Mouse (Mus musculus): ENCODE data around the gene C530008M17Rik. TPM values are rescaled to one million over a fixed set of nuclear protein-coding genes. Genes with fewer than 3 reads are reported as not detected.

The C530008M17Rik gene
- polyA plus RNA-seq, 1 experiment from 2014 or later = 18.4 TPM

DNA sequence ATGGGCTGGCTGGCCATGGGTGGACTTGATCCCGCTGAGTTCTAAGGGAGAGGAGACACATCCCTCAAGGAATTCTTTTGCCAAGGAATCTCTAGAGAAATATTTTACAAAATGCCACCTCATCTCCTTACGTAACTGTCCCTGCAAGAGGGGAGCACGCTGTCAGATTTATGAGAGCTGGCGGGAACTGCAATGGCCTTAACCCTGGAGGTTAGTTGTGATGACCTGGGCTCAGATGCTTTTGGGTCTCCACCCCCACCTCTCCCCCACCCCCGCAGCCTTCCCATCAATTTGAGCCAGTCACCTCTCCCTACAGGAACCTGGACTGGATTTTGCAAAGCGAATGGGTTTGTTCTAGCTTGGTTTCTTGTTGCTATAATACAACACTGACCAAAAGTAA is 190.8 kb downstream of the C530008M17Rik start:
- Histone ChIP-seq H3K4me2 (ENCODE audit: low read depth, severe bottlenecking) (no peak overlapping the region), H3K9ac (ENCODE audit: low read length) (no peak overlapping the region), H3K27me3 (ENCODE audit: control insufficient read depth, insufficient read depth, low read length) (no peaks in the 10 kb centered on the region), H3K36me3 (ENCODE audit: control insufficient read depth, insufficient read depth, low read length) (no peaks in the 10 kb centered on the region), H3K4me1 (ENCODE audit: control insufficient read depth, insufficient read depth, low read length) (no peaks in the 10 kb centered on the region), H3K4me3 (ENCODE audit: low read depth, low read length) (no peak overlapping the region), H3K9me3 (ENCODE audit: control insufficient read depth, low read length) (no peaks in the 10 kb centered on the region), H3K27ac (replicated peaks; ENCODE audit: low read depth, low read length) (no peak overlapping the region)
- DNase-seq (ENCODE audit: low spot score) (no peak), ATAC-seq (ENCODE audit: insufficient number of reproducible peaks, low FRiP score, low TSS enrichment, low read depth) (no peak)
- WGBS = 79% methylated on average over 6 of the region's 6 CpGs

DNA sequence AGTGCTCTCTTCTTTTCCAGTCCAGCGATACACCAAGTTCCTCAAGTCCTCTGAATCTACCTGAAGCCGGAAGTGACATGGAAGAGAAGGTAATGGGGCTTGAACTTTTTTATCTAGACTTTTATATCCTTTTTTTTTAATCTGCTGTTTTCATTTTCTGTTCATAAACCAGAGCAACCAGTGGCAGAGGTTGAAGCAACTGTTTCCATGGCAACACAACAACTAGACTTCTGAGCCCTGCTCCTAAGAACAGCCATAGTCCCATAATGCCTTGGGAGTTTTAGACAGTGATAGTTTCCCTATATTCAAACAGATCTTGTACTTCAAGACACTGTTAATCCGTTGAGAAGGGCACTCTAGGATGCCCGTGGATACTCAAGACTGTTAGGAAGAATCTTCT is 195.0 kb downstream of the C530008M17Rik start:
- no peak overlapping the region for H3K27ac ChIP-seq (replicated peaks; ENCODE audit: low read depth, low read length)
- H3K4me2 ChIP-seq (ENCODE audit: low read depth, severe bottlenecking) = no peak overlapping the region; the same call in 1 of the 2 replicates
- no peak overlapping the region for H3K4me3 ChIP-seq (ENCODE audit: low read depth, low read length)
- peaks cover 12% of the 10 kb centered on the region for H3K27me3 ChIP-seq (ENCODE audit: control insufficient read depth, insufficient read depth, low read length)
- no peaks in the 10 kb centered on the region for H3K36me3 ChIP-seq (ENCODE audit: control insufficient read depth, insufficient read depth, low read length)
- no peak for ATAC-seq (ENCODE audit: insufficient number of reproducible peaks, low FRiP score, low TSS enrichment, low read depth)
- H3K9ac ChIP-seq (ENCODE audit: low read length) = no peak overlapping the region
- H3K9me3 ChIP-seq (ENCODE audit: control insufficient read depth, low read length) = no peaks in the 10 kb centered on the region
- DNase-seq (ENCODE audit: low spot score) = no peak
- 78% methylated on average over 4 of the region's 4 CpGs for WGBS
- no peaks in the 10 kb centered on the region for H3K4me1 ChIP-seq (ENCODE audit: control insufficient read depth, insufficient read depth, low read length)

DNA sequence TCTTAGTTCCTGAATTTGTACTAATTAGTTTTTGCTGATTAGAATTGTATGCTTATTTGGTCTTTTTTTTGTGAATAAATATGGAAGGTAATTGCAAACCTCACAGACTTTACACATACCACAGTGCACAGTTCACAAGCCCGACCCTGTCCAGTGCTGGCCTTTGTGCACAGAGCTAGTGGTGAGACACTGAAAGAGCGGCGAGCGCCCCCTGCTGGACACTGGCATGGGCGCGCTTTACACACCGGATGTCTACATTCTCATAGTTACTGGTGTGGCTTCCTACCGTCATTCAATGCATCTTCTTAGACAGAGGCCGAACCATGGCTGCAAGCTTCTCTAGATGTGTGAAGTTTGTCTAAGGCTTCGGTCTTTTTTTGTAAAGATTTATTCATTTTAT is 197.2 kb downstream of the C530008M17Rik start:
- Histone ChIP-seq H3K9ac (ENCODE audit: low read length) (no peak overlapping the region), H3K9me3 (ENCODE audit: control insufficient read depth, low read length) (peaks cover 4% of the 10 kb centered on the region; the same call in 1 of the 2 replicates), H3K4me2 (ENCODE audit: low read depth, severe bottlenecking) (no peak overlapping the region), H3K4me1 (ENCODE audit: control insufficient read depth, insufficient read depth, low read length) (peaks cover 3% of the 10 kb centered on the region; the same call in 1 of the 2 replicates), H3K36me3 (ENCODE audit: control insufficient read depth, insufficient read depth, low read length) (no peaks in the 10 kb centered on the region), H3K27me3 (ENCODE audit: control insufficient read depth, insufficient read depth, low read length) (peaks cover 29% of the 10 kb centered on the region), H3K27ac (replicated peaks; ENCODE audit: low read depth, low read length) (no peak overlapping the region), H3K4me3 (ENCODE audit: low read depth, low read length) (no peak overlapping the region)
- peak; percentile 68; the same call in 1 of the 2 replicates for ATAC-seq (ENCODE audit: insufficient number of reproducible peaks, low FRiP score, low TSS enrichment, low read depth)
- peak; percentile 92 for DNase-seq (ENCODE audit: low spot score)
- WGBS = 20% methylated on average over 10 of the region's 10 CpGs

DNA sequence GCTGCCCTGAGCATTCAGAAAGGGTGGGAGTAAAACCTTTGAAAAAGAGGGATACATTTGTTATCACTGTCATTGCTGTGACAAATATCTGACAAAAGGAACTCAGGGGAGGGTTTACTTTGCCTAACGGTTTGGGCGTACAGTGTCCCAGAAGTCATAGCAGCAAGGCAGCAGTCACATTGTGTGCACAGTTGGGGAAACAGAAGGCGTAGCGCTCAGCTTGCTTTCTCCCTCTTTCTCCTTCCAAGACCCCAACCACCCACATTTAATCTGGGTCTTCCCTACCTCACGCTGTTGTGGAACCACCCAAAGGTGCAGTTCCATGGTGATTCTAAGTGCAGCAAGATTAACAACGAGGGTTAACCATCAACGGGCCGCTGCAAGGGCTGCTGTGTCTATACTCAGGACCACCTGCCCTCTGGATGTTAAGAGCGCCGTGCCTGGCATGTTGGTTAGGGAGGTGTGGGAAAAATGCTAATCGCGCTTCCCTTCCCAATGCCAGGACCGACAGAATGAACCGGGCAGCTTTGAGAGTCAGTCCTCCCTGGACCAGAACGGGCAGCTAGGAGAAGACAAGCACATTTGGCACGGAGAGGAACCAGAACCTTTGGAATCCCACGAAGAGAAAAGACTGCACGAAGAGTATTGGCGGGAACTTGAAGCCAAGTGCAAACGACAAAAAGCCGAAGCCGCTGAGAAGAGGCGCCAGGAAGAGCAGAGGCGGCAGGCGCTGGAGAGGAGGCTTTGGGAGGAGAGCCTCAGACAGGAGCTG is 199.7 kb downstream of the C530008M17Rik start:
- H3K4me1 ChIP-seq (ENCODE audit: control insufficient read depth, insufficient read depth, low read length) = peaks cover 3% of the 10 kb centered on the region; the same call in 1 of the 2 replicates
- 20% methylated on average over 25 of the region's 25 CpGs for WGBS
- DNase-seq (ENCODE audit: low spot score) (no peak), ATAC-seq (ENCODE audit: insufficient number of reproducible peaks, low FRiP score, low TSS enrichment, low read depth) (no peak)
- no peak overlapping the region for H3K9ac ChIP-seq (ENCODE audit: low read length)
- H3K4me2 ChIP-seq (ENCODE audit: low read depth, severe bottlenecking) = peak overlapping the region; percentile 10; the same call in 1 of the 2 replicates
- H3K4me3 ChIP-seq (ENCODE audit: low read depth, low read length) = peak overlapping the region; percentile 28; the same call in 1 of the 2 replicates
- H3K27ac ChIP-seq (replicated peaks; ENCODE audit: low read depth, low read length) = no peak overlapping the region
- H3K9me3 ChIP-seq (ENCODE audit: control insufficient read depth, low read length) = peaks cover 4% of the 10 kb centered on the region; the same call in 1 of the 2 replicates
- H3K36me3 ChIP-seq (ENCODE audit: control insufficient read depth, insufficient read depth, low read length) = no peaks in the 10 kb centered on the region
- peaks cover 29% of the 10 kb centered on the region for H3K27me3 ChIP-seq (ENCODE audit: control insufficient read depth, insufficient read depth, low read length)

DNA sequence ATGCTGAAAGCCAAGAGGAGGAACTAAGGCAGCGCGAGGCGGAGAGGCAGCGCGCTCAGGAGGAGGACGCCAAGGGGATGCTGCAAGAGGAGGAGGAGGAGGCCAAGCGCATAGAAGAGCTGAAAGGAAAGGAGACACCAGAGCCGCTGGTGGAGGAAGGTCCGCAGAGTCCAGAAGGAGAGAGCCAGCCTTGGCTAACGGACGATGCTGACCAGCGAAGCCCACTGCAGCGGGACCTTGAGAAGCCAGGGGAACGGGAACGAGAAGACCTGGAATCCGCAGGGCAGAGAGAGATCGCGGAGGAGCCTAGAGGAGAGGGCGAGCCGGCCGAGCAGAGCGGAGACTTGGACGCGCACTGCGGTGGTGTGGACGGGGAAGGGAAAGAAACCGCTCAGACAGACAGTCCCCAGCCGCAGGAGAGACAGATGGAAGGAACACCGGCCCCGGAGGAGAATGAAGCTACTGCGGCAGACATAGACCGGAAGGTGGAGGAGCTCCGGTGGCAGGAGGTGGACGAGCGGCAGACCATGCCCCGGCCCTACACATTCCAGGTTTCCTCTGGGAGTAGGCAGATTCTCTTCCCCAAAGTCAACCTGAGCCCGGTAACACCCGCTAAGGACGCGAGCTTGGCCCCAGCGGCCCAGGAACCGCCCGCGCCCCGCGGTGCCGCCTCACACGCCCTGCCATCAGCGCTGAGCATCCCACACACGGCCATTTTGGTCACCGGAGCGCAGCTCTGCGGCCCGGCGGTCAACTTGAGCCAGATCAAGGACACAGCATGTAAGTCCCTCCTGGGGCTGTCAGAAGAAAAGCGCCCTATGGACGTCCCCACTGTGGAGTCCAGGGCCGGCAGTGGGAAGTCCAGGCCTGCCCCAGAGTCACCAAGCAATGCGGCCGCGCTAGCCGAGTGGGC is 201.0 kb downstream of the C530008M17Rik start:
- Histone ChIP-seq H3K4me2 (ENCODE audit: low read depth, severe bottlenecking) (peak overlapping the region; percentile 54), H3K4me3 (ENCODE audit: low read depth, low read length) (peak overlapping the region; percentile 28), H3K27ac (replicated peaks; ENCODE audit: low read depth, low read length) (no peak overlapping the region), H3K36me3 (ENCODE audit: control insufficient read depth, insufficient read depth, low read length) (no peaks in the 10 kb centered on the region), H3K27me3 (ENCODE audit: control insufficient read depth, insufficient read depth, low read length) (peaks cover 29% of the 10 kb centered on the region), H3K4me1 (ENCODE audit: control insufficient read depth, insufficient read depth, low read length) (peaks cover 3% of the 10 kb centered on the region; the same call in 1 of the 2 replicates), H3K9ac (ENCODE audit: low read length) (peak overlapping the region; percentile 13), H3K9me3 (ENCODE audit: control insufficient read depth, low read length) (peaks cover 4% of the 10 kb centered on the region; the same call in 1 of the 2 replicates)
- 10% methylated on average over 62 of the region's 62 CpGs for WGBS
- DNase-seq (ENCODE audit: low spot score) = peak; percentile 61
- ATAC-seq (ENCODE audit: insufficient number of reproducible peaks, low FRiP score, low TSS enrichment, low read depth) = no peak

DNA sequence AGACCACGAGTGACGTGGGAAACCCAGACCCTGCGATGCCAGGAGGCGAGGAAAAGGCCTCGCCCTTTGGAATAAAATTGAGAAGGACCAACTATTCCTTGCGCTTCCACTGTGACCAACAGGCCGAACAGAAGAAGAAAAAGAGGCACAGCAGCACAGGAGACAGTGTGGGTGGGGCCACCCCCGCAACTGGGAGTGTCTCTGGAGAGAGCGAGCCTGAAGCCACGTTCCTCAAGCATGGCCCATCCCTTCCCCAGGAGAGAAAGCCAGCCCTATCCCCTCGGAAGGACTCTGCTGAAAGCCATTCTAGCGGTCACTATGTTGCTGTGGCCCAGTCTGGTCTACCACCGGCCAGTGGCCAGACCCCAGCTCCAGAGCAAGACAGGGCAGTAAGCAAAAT is 202.1 kb downstream of the C530008M17Rik start:
- DNase-seq (ENCODE audit: low spot score) (no peak), ATAC-seq (ENCODE audit: insufficient number of reproducible peaks, low FRiP score, low TSS enrichment, low read depth) (no peak)
- no peak overlapping the region for H3K9ac ChIP-seq (ENCODE audit: low read length)
- H3K4me3 ChIP-seq (ENCODE audit: low read depth, low read length) = no peak overlapping the region
- 71% methylated on average over 13 of the region's 13 CpGs for WGBS
- H3K27ac ChIP-seq (replicated peaks; ENCODE audit: low read depth, low read length) = no peak overlapping the region
- peaks cover 3% of the 10 kb centered on the region; the same call in 1 of the 2 replicates for H3K4me1 ChIP-seq (ENCODE audit: control insufficient read depth, insufficient read depth, low read length)
- peaks cover 4% of the 10 kb centered on the region; the same call in 1 of the 2 replicates for H3K9me3 ChIP-seq (ENCODE audit: control insufficient read depth, low read length)
- H3K27me3 ChIP-seq (ENCODE audit: control insufficient read depth, insufficient read depth, low read length) = peaks cover 29% of the 10 kb centered on the region
- H3K4me2 ChIP-seq (ENCODE audit: low read depth, severe bottlenecking) = no peak overlapping the region
- H3K36me3 ChIP-seq (ENCODE audit: control insufficient read depth, insufficient read depth, low read length) = no peaks in the 10 kb centered on the region

DNA sequence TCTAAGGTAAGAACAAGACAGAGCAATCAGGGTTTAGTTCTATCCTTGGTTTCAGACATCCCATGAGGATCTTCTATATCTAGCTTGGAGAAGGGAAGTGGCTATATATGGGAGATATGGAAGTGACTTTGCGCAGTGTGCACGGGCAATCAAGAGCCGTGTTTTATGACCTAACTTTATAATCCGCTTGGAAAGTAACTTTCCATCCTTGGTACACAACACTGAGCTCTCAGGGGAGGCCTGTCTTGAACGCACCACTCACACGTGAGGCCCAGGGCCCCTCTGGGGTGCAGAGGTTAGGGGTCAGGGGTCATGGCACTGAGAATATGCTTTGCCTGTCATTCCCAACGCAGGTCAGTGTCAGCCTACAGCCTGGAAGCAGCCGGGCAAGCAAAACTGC is 210.5 kb downstream of the C530008M17Rik start:
- Histone ChIP-seq H3K4me2 (ENCODE audit: low read depth, severe bottlenecking) (no peak overlapping the region), H3K9ac (ENCODE audit: low read length) (no peak overlapping the region), H3K9me3 (ENCODE audit: control insufficient read depth, low read length) (no peaks in the 10 kb centered on the region), H3K27me3 (ENCODE audit: control insufficient read depth, insufficient read depth, low read length) (no peaks in the 10 kb centered on the region), H3K4me1 (ENCODE audit: control insufficient read depth, insufficient read depth, low read length) (0 out of 2 replicates have a peak, but pooled peaks cover 2% of the 10 kb centered on the region), H3K36me3 (ENCODE audit: control insufficient read depth, insufficient read depth, low read length) (no peaks in the 10 kb centered on the region; the same call in 1 of the 2 replicates), H3K27ac (replicated peaks; ENCODE audit: low read depth, low read length) (no peak overlapping the region), H3K4me3 (ENCODE audit: low read depth, low read length) (no peak overlapping the region)
- ATAC-seq (ENCODE audit: insufficient number of reproducible peaks, low FRiP score, low TSS enrichment, low read depth) = peak; percentile 14; the same call in 1 of the 2 replicates
- WGBS = 68% methylated on average over 8 of the region's 8 CpGs
- DNase-seq (ENCODE audit: low spot score) = no peak

DNA sequence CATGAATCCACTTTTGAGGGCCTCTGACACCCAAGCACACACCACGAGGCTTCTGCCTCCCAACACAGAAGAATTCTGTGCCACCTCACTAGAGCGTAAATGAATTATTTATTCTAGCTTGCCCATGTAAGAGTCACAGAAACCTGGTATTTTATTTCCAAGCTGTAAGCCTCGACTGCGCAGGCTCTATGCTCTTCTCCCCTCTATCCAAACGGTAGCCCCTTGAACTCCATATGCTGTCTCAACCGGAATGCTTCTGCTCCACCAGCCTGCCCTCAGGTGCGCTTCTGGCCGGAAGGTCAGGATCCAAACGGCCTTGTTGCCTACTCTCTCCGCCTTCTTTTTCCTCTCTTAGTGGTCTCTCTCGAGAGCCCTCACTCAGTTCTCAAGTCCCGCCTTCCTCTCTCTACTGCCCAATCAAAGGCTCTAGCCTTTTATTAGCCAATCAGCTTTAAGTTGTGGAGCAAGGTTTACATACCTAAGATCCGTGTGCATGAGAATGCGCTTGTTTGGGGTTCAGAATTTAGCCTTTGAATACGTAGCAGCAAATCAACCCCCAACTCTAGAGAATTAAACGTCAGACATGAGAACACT is 212.5 kb downstream of the C530008M17Rik start:
- no peak overlapping the region for H3K9ac ChIP-seq (ENCODE audit: low read length)

More for the DNA sequence above, 212.5 kb downstream of the C530008M17Rik start:
- Histone ChIP-seq H3K4me1 (ENCODE audit: control insufficient read depth, insufficient read depth, low read length) (0 out of 2 replicates have a peak, but pooled peaks cover 2% of the 10 kb centered on the region), H3K4me3 (ENCODE audit: low read depth, low read length) (0 out of 2 replicates have a peak overlapping the region, but pooled peaks have one; percentile 8), H3K9me3 (ENCODE audit: control insufficient read depth, low read length) (no peaks in the 10 kb centered on the region), H3K27ac (replicated peaks; ENCODE audit: low read depth, low read length) (no peak overlapping the region), H3K4me2 (ENCODE audit: low read depth, severe bottlenecking) (peak overlapping the region; percentile 35), H3K27me3 (ENCODE audit: control insufficient read depth, insufficient read depth, low read length) (no peaks in the 10 kb centered on the region), H3K36me3 (ENCODE audit: control insufficient read depth, insufficient read depth, low read length) (no peaks in the 10 kb centered on the region; the same call in 1 of the 2 replicates)
- DNase-seq (ENCODE audit: low spot score) (peak; percentile 58), ATAC-seq (ENCODE audit: insufficient number of reproducible peaks, low FRiP score, low TSS enrichment, low read depth) (peak; percentile 81)
- WGBS = 30% methylated on average over 16 of the region's 16 CpGs
